Mouse (Mus musculus): Measurements from ENCODE around the gene Plod2. TPM values are rescaled to one million over a fixed set of nuclear protein-coding genes. Genes with fewer than 3 reads are reported as not detected.

Plod2 gene
- total RNA-seq (2012; rRNA removed): not detected in 2 replicates
- not detected for polyA plus RNA-seq (2012; ENCODE audit: insufficient read depth in 1 of 2, insufficient read length in 2 of 2, low read depth in 1 of 2, low replicate concordance in 2 of 2, missing spikeins in 1 of 2)

- H3K9ac ChIP-seq (ENCODE audit: control insufficient read depth, low read depth, low read length, poor library complexity, severe bottlenecking): no peak within 1 kb of the TSS
- H3K27ac ChIP-seq (ENCODE audit: control insufficient read depth, low read depth, low read length): no peak within 1 kb of the TSS
Observed at GRCm38 (mm10) chr9:92541977-92542561, at the start of gene Plod2. TSS of gene Plod2 (plus strand) at chr9:92542223.

GRCm38 (mm10) chr9:92499710-92500410 lies 42.2 kb upstream of the Plod2 start:
- H3K4me1 ChIP-seq (ENCODE audit: control insufficient read depth in 1 of 2, insufficient read depth in 2 of 2, low read length in 2 of 2): no peaks in the 10 kb centered on the region
- no peaks in the 10 kb centered on the region; a peak in 1 of 4 replicates for H3K27me3 ChIP-seq (ENCODE audit: control insufficient read depth in 1 of 2, insufficient read depth in 2 of 2, low read length in 2 of 2)
- H3K79me2 ChIP-seq (ENCODE audit: control insufficient read depth, insufficient read depth, low read length, poor library complexity): no peaks in the 10 kb centered on the region
- H3K36me3 ChIP-seq (ENCODE audit: control insufficient read depth in 1 of 2, insufficient read depth in 2 of 2, low read length in 2 of 2): no peaks in the 10 kb centered on the region; a peak in 1 of 4 replicates
- DNase-seq (ENCODE audit: low read depth, low spot score): peak; percentile 72
- H3K9me3 ChIP-seq (replicated peaks; ENCODE audit: insufficient read depth, low read length): no peaks in the 10 kb centered on the region
- no peak overlapping the region for H3K4me3 ChIP-seq (ENCODE audit: control insufficient read depth in 1 of 2, insufficient read depth in 1 of 2, low read depth in 2 of 2, low read length in 2 of 2)
- no peak overlapping the region for H3K27ac ChIP-seq (ENCODE audit: control insufficient read depth, low read depth, low read length)
- H3K9ac ChIP-seq (ENCODE audit: control insufficient read depth, low read depth, low read length, poor library complexity, severe bottlenecking): no peak overlapping the region
- TF ChIP-seq ZC3H11A (IDR thresholded peaks at IDR 0.05; ENCODE audit: low read depth, low read length) (peak; percentile 63), SMC3 (IDR thresholded peaks at IDR 0.05; ENCODE audit: low read depth, low read length) (peak; percentile 78), CTCF (IDR thresholded peaks at IDR 0.05 in 2 of 3, conservative IDR thresholded peaks at IDR 0.05 in 1 of 3; ENCODE audit: control insufficient read depth in 1 of 3, insufficient read depth in 1 of 3, low read depth in 2 of 3, low read length in 3 of 3, poor library complexity in 1 of 3, severe bottlenecking in 1 of 3) (peak; percentile 55 to 79 (median 79)), RAD21 (IDR thresholded peaks at IDR 0.05; ENCODE audit: low read depth, low read length) (peak; percentile 83), NRF1 (IDR thresholded peaks at IDR 0.05; ENCODE audit: insufficient read depth, low read depth, low read length, poor library complexity, severe bottlenecking) (no peak)

More at GRCm38 (mm10) chr9:92541977-92542561, at the start of gene Plod2:
- TF ChIP-seq CTCF (IDR thresholded peaks at IDR 0.05 in 2 of 3, conservative IDR thresholded peaks at IDR 0.05 in 1 of 3; ENCODE audit: control insufficient read depth in 1 of 3, insufficient read depth in 1 of 3, low read depth in 2 of 3, low read length in 3 of 3, poor library complexity in 1 of 3, severe bottlenecking in 1 of 3): no peak
- TF ChIP-seq JUND (IDR thresholded peaks at IDR 0.05; ENCODE audit: low read depth, low read length): no peak
- TF ChIP-seq RAD21 (IDR thresholded peaks at IDR 0.05; ENCODE audit: low read depth, low read length): no peak
- TF ChIP-seq GABPA (IDR thresholded peaks at IDR 0.05; ENCODE audit: low read depth, low read length): no peak
- no peak for TF ChIP-seq SMC3 (IDR thresholded peaks at IDR 0.05; ENCODE audit: low read depth, low read length)
- TF ChIP-seq CHD2 (IDR thresholded peaks at IDR 0.05; ENCODE audit: low read length): no peak
- TF ChIP-seq SIN3A (IDR thresholded peaks at IDR 0.05; ENCODE audit: low read length): no peak
- TF ChIP-seq USF1 (IDR thresholded peaks at IDR 0.05; ENCODE audit: low read depth, low read length): no peak
- no peak for TF ChIP-seq CHD1 (IDR thresholded peaks at IDR 0.05; ENCODE audit: low read depth, low read length)
- TF ChIP-seq KAT2A (conservative IDR thresholded peaks at IDR 0.05; ENCODE audit: low read depth, low read length): no peak
- TF ChIP-seq MEF2A (IDR thresholded peaks at IDR 0.05; ENCODE audit: extremely low read depth, insufficient replicate concordance, low read depth, low read length, poor library complexity, severe bottlenecking): no peak
- TF ChIP-seq UBTF (IDR thresholded peaks at IDR 0.05; ENCODE audit: borderline replicate concordance, insufficient read depth, low read depth, low read length): no peak
- TF ChIP-seq ELF1 (IDR thresholded peaks at IDR 0.05; ENCODE audit: low read depth, low read length): no peak
- TF ChIP-seq ZKSCAN1 (IDR thresholded peaks at IDR 0.05; ENCODE audit: low read depth, low read length): no peak
- TF ChIP-seq TCF12 (IDR thresholded peaks at IDR 0.05; ENCODE audit: low read depth, low read length): no peak
- no peak for TF ChIP-seq RCOR1 (IDR thresholded peaks at IDR 0.05; ENCODE audit: low read depth, low read length)
- TF ChIP-seq ZC3H11A (IDR thresholded peaks at IDR 0.05; ENCODE audit: low read depth, low read length): no peak
- no peak for TF ChIP-seq TAL1 (IDR thresholded peaks at IDR 0.05; ENCODE audit: low read length)
- TF ChIP-seq E2F4 (IDR thresholded peaks at IDR 0.05; ENCODE audit: borderline replicate concordance, low read depth, low read length): no peak
- no peak for TF ChIP-seq EP300 (IDR thresholded peaks at IDR 0.05; ENCODE audit: low read depth in 1 of 2, low read length in 2 of 2)
- Histone ChIP-seq H3K9me3 (replicated peaks; ENCODE audit: insufficient read depth, low read length) (no peaks in the 10 kb centered on the region), H3K4me3 (ENCODE audit: control insufficient read depth in 1 of 2, insufficient read depth in 1 of 2, low read depth in 2 of 2, low read length in 2 of 2) (no peak within 1 kb of the TSS), H3K36me3 (ENCODE audit: control insufficient read depth in 1 of 2, insufficient read depth in 2 of 2, low read length in 2 of 2) (no peaks in the 10 kb centered on the region), H3K79me2 (ENCODE audit: control insufficient read depth, insufficient read depth, low read length, poor library complexity) (no peaks in the 10 kb centered on the region), H3K4me1 (ENCODE audit: control insufficient read depth in 1 of 2, insufficient read depth in 2 of 2, low read length in 2 of 2) (no peaks in the 10 kb centered on the region), H3K27me3 (ENCODE audit: control insufficient read depth in 1 of 2, insufficient read depth in 2 of 2, low read length in 2 of 2) (no peaks in the 10 kb centered on the region; a peak in 1 of 4 replicates)
- DNase-seq (ENCODE audit: low read depth, low spot score): no peak
